Mouse (Mus musculus) limb, embryonic 13.5 days (tissue): ENCODE measurements around the gene Yipf6. TPM values are rescaled to one million over a fixed set of nuclear protein-coding genes. Genes with fewer than 3 reads are reported as not detected.
A peak's percentile ranks its signal among the peaks of the same experiment; 100 is the strongest.
"Not testable (repeated sequence)": the region's sequence is repeated elsewhere in the genome, so short reads cannot be mapped to it uniquely, and the experiment has no call there.

ENCODE experiments used
- ATAC-seq: fragments of 200-750 bp; cut with Nextera tagmentation; 2 replicates; pipeline ENCODE4 v1.8.0; 2017; ENCODE audit warnings: low read depth, moderate number of reproducible peaks, moderate TSS enrichment; ENCODE audit not compliant: low FRiP score
- H3K27ac ChIP-seq: fragments of 300-500 bp; sonication (generic); 2 replicates; pipeline ENCODE4 v1.5.1; 2015; ENCODE audit warnings: inconsistent platforms, mild to moderate bottlenecking, moderate library complexity
- H3K27me3 ChIP-seq: fragments of 300-500 bp; sonication (generic); 2 replicates; pipeline ENCODE4 v1.6.1; 2015; ENCODE audit warnings: mild to moderate bottlenecking, inconsistent platforms
- H3K36me3 ChIP-seq: fragments of 300-500 bp; sonication (generic); 2 replicates; pipeline ENCODE4 v1.6.1; 2015; ENCODE audit warnings: inconsistent platforms, mild to moderate bottlenecking, moderate library complexity
- H3K4me1 ChIP-seq: fragments of 300-500 bp; sonication (generic); 2 replicates; pipeline ENCODE4 v1.6.1; 2015; ENCODE audit warnings: inconsistent platforms
- H3K4me2 ChIP-seq: fragments of 300-500 bp; sonication (generic); replicated peaks from 2 replicates; pipeline ENCODE4 v1.6.1; 2015; ENCODE audit warnings: inconsistent platforms, mild to moderate bottlenecking, moderate library complexity
- H3K4me3 ChIP-seq: fragments of 300-500 bp; sonication (generic); 2 replicates; pipeline ENCODE4 v1.5.1; 2015; ENCODE audit warnings: moderate library complexity, mild to moderate bottlenecking, inconsistent platforms
- H3K9ac ChIP-seq: fragments of 300-500 bp; sonication (generic); 2 replicates; pipeline ENCODE4 v1.6.1; 2015; ENCODE audit warnings: mild to moderate bottlenecking, inconsistent platforms
- H3K9me3 ChIP-seq: fragments of 300-500 bp; sonication (generic); 2 replicates; pipeline ENCODE4 v1.6.1; 2016; ENCODE audit warnings: inconsistent platforms
- WGBS: fragments of 180-500 bp; shearing (Covaris S2); methylation state at CpG from one replicate; pipeline ENCODE4 v1.1.7; 2015; 5-methylcytosine and 5-hydroxymethylcytosine counted together
- polyA plus RNA-seq: library from polyadenylated mRNA; unstranded; fragments of >200 nt; fragmentation: Nextera tagmentation; extraction: Ambion mirVana; gene quantifications from 2 replicates; pipeline ENCODE4 v1.2.1, GENCODE M21; 2015

The Yipf6 gene
- polyA plus RNA-seq, 1 experiment from 2014 or later: 16.9 TPM

DNA sequence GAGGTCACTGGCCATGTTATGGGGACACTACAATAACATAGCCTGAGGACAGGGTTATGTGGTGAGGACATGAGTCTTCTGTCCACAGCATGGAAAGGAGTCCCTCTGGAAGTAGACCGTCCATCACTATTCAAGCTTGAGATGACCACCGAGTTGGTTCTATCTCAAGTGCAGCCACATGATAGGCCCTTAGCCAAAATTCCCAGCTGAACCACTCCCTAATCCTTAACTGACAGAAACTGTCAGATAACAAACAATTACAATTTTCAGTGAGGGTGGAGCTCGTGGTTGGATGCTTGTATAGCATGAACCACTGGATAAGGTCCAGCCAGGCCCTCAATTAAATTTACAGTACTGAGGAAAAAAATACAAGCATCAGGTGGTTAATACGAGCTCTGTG lies 22.9 kb downstream of the Yipf6 start:
- H3K9ac ChIP-seq: no peak overlapping the region
- H3K9me3 ChIP-seq: no peaks in the 10 kb centered on the region
- H3K36me3 ChIP-seq: no peaks in the 10 kb centered on the region
- ATAC-seq: no peak
- H3K4me2 ChIP-seq: no peak overlapping the region
- peaks cover 13% of the 10 kb centered on the region; the same call in 1 of the 2 replicates for H3K27me3 ChIP-seq
- no peaks in the 10 kb centered on the region for H3K4me1 ChIP-seq
- WGBS: 74% methylated on average over 4 of the region's 4 CpGs
- H3K27ac ChIP-seq: no peak overlapping the region
- H3K4me3 ChIP-seq: no peak overlapping the region

DNA sequence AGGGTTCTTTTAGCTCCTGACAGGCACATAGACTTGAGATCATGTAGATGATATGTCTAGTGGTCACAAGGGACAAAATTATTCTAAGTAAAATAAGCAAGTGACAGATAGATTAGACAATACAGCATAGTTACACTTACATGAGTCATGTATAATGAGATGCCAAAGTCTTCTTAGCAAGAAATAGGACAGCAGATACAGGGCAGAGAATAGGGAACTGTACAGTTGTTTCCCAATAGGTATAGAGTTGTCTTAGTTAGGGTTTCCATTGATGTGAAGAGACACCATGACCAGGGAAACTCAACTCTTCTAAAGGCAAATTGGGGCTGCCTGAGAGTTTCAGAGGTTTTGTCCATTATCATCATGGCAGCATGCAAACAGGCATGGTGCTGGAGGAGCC lies 27.6 kb downstream of the Yipf6 start:
- ATAC-seq: no peak
- H3K27ac ChIP-seq: no peak overlapping the region
- H3K4me1 ChIP-seq: no peaks in the 10 kb centered on the region
- H3K4me2 ChIP-seq: no peak overlapping the region
- peaks cover 13% of the 10 kb centered on the region; the same call in 1 of the 2 replicates for H3K27me3 ChIP-seq
- H3K36me3 ChIP-seq: no peaks in the 10 kb centered on the region
- no peak overlapping the region for H3K9ac ChIP-seq
- H3K9me3 ChIP-seq: no peaks in the 10 kb centered on the region
- no peak overlapping the region for H3K4me3 ChIP-seq

DNA sequence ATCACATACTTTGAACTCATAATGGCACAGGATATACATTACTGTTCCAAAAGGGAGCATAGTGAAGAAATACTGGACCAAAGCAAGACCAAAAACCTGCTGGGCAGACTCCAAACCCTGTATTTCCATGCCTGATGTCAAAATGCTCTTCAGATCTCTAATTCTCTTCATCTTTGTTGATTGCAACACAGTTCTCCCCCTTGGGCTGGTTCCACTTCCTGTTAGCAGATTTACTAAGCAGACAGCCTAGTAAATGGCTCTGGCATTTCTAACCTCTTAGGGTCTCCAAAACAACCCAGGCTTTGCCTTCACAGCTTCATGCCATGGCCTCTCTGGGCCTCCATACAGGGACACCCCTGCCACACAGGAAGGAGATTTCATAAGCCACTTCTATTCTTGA lies 28.4 kb downstream of the Yipf6 start:
- no peak overlapping the region for H3K27ac ChIP-seq
- no peaks in the 10 kb centered on the region for H3K4me1 ChIP-seq
- ATAC-seq: no peak
- no peak overlapping the region for H3K4me2 ChIP-seq
- 0 out of 2 replicates have a peak, but pooled peaks cover 8% of the 10 kb centered on the region for H3K27me3 ChIP-seq
- H3K9ac ChIP-seq: no peak overlapping the region
- H3K36me3 ChIP-seq: no peaks in the 10 kb centered on the region
- no peak overlapping the region for H3K4me3 ChIP-seq
- H3K9me3 ChIP-seq: no peaks in the 10 kb centered on the region

DNA sequence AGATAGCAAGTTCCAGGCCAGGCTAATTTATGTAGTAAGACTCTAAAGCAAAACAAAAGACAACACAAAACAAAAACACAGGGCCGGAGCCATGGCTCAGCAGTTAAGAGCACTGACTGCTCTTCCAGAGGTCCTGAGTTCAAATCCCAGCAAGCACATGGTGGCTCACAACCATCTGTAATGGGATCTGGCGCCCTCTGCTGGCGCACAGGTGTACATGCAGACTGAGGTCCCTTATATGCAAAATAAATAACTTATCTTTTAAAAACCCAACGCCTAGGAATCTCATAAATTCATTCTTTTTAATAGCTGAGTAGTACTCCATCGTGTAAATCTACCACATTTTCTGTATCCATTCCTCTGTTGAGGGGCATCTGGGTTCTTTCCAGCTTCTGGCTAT lies 50.5 kb downstream of the Yipf6 start:
- not testable (repeated sequence) for ATAC-seq, H3K27ac ChIP-seq, H3K4me1 ChIP-seq, H3K4me3 ChIP-seq, H3K9ac ChIP-seq, H3K4me2 ChIP-seq, H3K9me3 ChIP-seq, H3K36me3 ChIP-seq
- H3K27me3 ChIP-seq: peaks cover 11% of the 10 kb centered on the region; the same call in 1 of the 2 replicates
- WGBS: 60% methylated on average over 5 of the region's 5 CpGs

DNA sequence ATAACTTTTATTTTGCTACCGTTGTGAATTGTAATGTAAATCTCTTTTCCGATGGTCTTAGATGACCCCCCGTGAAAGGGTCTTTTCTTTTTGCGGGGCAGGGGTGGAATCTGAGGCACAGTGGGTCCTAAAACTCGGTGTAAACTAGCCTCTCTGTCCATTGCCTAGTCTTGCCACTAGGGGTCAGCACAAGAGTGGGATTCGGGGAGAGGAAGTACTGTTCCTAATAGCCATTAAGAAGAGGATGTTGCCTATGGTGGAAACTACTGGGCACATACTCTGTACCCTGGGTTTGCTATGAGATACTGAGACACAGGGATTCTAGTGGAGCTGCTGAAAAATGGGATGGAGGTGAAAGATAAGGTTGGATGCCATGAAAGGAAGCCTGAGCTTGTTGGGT lies 53.5 kb downstream of the Yipf6 start:
- H3K4me1 ChIP-seq: no peaks in the 10 kb centered on the region
- H3K4me2 ChIP-seq: no peak overlapping the region
- H3K27me3 ChIP-seq: peaks cover 12% of the 10 kb centered on the region; the same call in 1 of the 2 replicates
- H3K36me3 ChIP-seq: no peaks in the 10 kb centered on the region
- H3K27ac ChIP-seq: no peak overlapping the region
- no peak overlapping the region for H3K4me3 ChIP-seq
- WGBS: 41% methylated on average over 6 of the region's 6 CpGs
- ATAC-seq: peak; percentile 59; the same call in 1 of the 2 replicates
- H3K9ac ChIP-seq: no peak overlapping the region
- H3K9me3 ChIP-seq: no peaks in the 10 kb centered on the region

Other genes with a start within 250 kb of the Yipf6 start
- 21.4 and 23.6 TPM in 2 replicates for gene Ophn1, start 45.3 kb upstream of the Yipf6 start, polyA plus RNA-seq
- 6.9 and 7.1 TPM in 2 replicates for gene Stard8, start 66.9 kb downstream of the Yipf6 start, polyA plus RNA-seq
- 45.2 and 46.4 TPM in 2 replicates for gene Efnb1, start 199.8 kb downstream of the Yipf6 start, polyA plus RNA-seq